Mouse (Mus musculus) hindbrain, embryonic 14.5 days (tissue): ENCODE data around the gene Adgrl3. TPM values are rescaled to one million over a fixed set of nuclear protein-coding genes. Genes with fewer than 3 reads are reported as not detected.

ENCODE experiments used
- microRNA-seq: library from miRNA; unstranded; fragments of <30 nt; microRNA quantifications from one replicate; pipeline ENCODE4, GENCODE M21; 2016
- polyA plus RNA-seq: library from polyadenylated mRNA; unstranded; fragments of >200 nt; fragmentation: Nextera tagmentation; extraction: Ambion mirVana; gene quantifications from 2 replicates; pipeline ENCODE4 v1.2.1, GENCODE M21; 2014

Gene Adgrl3
- polyA plus RNA-seq, 1 experiment from 2014 or later: 77.7 TPM

Small RNA genes lying within 50 kb of the gene (microRNA-seq; reads per million reads assigned to microRNA genes)
- gene Gm22048: not detected
